Mouse (Mus musculus) retina, embryonic 14.5 days (tissue): Measurements from ENCODE around the gene Ctr9.

Experiments
- DNase-seq: peaks from one replicate; pipeline ENCODE4 v3.0.0-alpha.2; 2015; ENCODE audit warnings: low spot score

The Ctr9 gene

GRCm38 (mm10) chr7:111098196-111098595 lies 69.4 kb downstream of the Ctr9 start:
- no peak for DNase-seq
